Mouse (Mus musculus) spleen, adult 2 months (tissue): ENCODE data around the gene Dph1.
"Not testable (repeated sequence)": the region's sequence is repeated elsewhere in the genome, so short reads cannot be mapped to it uniquely, and the experiment has no call there.

Source experiments
- CTCF ChIP-seq: fragments of 200-500 bp; IDR thresholded peaks from 2 replicates; pipeline ENCODE4 v1.5.1; 2011; ENCODE audit warnings: mild to moderate bottlenecking, inconsistent platforms; ENCODE audit not compliant: insufficient read depth, insufficient read length, insufficient replicate concordance; ENCODE audit errors: extremely low read depth
- POLR2A ChIP-seq: fragments of 200-500 bp; IDR thresholded peaks from 2 replicates; pipeline ENCODE4 v1.6.1; 2011; ENCODE audit warnings: low read depth, low read length, inconsistent platforms

DNA sequence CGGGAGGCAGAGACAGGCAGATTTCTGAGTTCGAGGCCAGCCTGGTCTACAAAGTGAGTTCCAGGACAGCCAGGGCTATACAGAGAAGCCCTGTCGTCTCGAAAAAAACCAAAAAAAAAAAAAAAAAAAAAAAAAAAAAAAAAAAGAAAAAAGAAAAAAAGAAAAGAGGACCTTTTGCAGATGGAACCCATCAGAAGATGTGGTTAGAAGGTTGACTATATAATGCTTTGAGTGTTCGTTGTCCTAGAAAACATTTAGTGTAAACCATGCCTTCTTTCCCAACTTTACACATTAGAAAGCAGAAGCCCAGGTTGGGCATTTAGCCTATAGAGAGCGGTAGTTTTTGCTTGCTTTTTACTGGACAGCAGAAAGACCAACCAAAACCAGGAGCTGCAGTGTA is 16.5 kb downstream of the Dph1 start:
- TF ChIP-seq CTCF, POLR2A: not testable (repeated sequence)
